Mouse (Mus musculus) forebrain, embryonic 16.5 days (tissue): ENCODE results near the gene Sun3. TPM values are rescaled to one million over a fixed set of nuclear protein-coding genes. Genes with fewer than 3 reads are reported as not detected.

Source experiments
- ATAC-seq: fragments of 200-750 bp; cut with Nextera tagmentation; 2 replicates; pipeline ENCODE4 v1.8.0; 2017; ENCODE audit warnings: mild to moderate bottlenecking, moderate library complexity
- H3K27ac ChIP-seq: fragments of 300-500 bp; sonication (generic); 2 replicates; pipeline ENCODE4 v1.5.1; 2014; ENCODE audit warnings: low read length, control low read depth
- H3K27me3 ChIP-seq: fragments of 300-500 bp; sonication (generic); replicated peaks from 2 replicates; pipeline ENCODE4 v1.6.1; 2014; ENCODE audit warnings: low read length; ENCODE audit not compliant: control insufficient read depth, insufficient read depth
- H3K36me3 ChIP-seq: fragments of 300-500 bp; sonication (generic); 2 replicates; pipeline ENCODE4 v1.6.1; 2014; ENCODE audit not compliant: control insufficient read depth, insufficient read depth
- H3K4me1 ChIP-seq: fragments of 300-500 bp; sonication (generic); replicated peaks from 2 replicates; pipeline ENCODE4 v1.6.1; 2014; ENCODE audit warnings: low read length; ENCODE audit not compliant: control insufficient read depth, insufficient read depth
- H3K4me2 ChIP-seq: fragments of 300-500 bp; sonication (generic); 2 replicates; pipeline ENCODE4 v1.6.1; 2014; ENCODE audit warnings: mild to moderate bottlenecking, low read length, control low read depth
- H3K4me3 ChIP-seq: fragments of 300-500 bp; sonication (generic); replicated peaks from 2 replicates; pipeline ENCODE4 v1.5.1; 2014; ENCODE audit warnings: mild to moderate bottlenecking, low read length, control low read depth
- H3K9ac ChIP-seq: fragments of 300-500 bp; sonication (generic); replicated peaks from 2 replicates; pipeline ENCODE4 v1.6.1; 2014; ENCODE audit warnings: low read depth, low read length, control low read depth
- H3K9me3 ChIP-seq: fragments of 300-500 bp; sonication (generic); 2 replicates; pipeline ENCODE4 v1.6.1; 2016; ENCODE audit warnings: low read length; ENCODE audit not compliant: control insufficient read depth
- WGBS: fragments of 180-500 bp; shearing (Covaris S2); extraction: QIAGEN DNeasy Blood & Tissue Kit; methylation state at CpG from one replicate; pipeline ENCODE4 v1.1.7; 2014; 5-methylcytosine and 5-hydroxymethylcytosine counted together
- polyA plus RNA-seq: library from polyadenylated mRNA; unstranded; fragments of >200 nt; fragmentation: Nextera tagmentation; extraction: Ambion mirVana; gene quantifications from 2 replicates; pipeline ENCODE4 v1.2.1, GENCODE M21; 2015

Gene Sun3
- polyA plus RNA-seq = 0.24 TPM in 1 of 2 replicates, not detected in the other

- H3K4me2 ChIP-seq = peak within 1 kb of the TSS; percentile 99
- peak; percentile 69 for ATAC-seq
- peaks cover 7% of the 10 kb centered on the region; the same call in 1 of the 2 replicates for H3K27me3 ChIP-seq
- WGBS = under 1% methylated on average over 18 of the region's 18 CpGs
- H3K4me1 ChIP-seq = peaks cover 10% of the 10 kb centered on the region
- H3K36me3 ChIP-seq = no peaks in the 10 kb centered on the region
- H3K4me3 ChIP-seq = peak within 1 kb of the TSS; percentile 58
- no peaks in the 10 kb centered on the region for H3K9me3 ChIP-seq
- peak within 1 kb of the TSS; percentile 36 for H3K9ac ChIP-seq
- no peak within 1 kb of the TSS for H3K27ac ChIP-seq
These were observed at the start of gene Sun3 for GRCm38 (mm10) chr11:9048703-9049060. Sun3 (minus strand) TSS chr11:9048991.

GRCm38 (mm10) chr11:9076444-9076843 lies 27.7 kb upstream of the Sun3 start:
- ATAC-seq = no peak
- WGBS = 95% methylated on average over 3 of the region's 3 CpGs

DNA sequence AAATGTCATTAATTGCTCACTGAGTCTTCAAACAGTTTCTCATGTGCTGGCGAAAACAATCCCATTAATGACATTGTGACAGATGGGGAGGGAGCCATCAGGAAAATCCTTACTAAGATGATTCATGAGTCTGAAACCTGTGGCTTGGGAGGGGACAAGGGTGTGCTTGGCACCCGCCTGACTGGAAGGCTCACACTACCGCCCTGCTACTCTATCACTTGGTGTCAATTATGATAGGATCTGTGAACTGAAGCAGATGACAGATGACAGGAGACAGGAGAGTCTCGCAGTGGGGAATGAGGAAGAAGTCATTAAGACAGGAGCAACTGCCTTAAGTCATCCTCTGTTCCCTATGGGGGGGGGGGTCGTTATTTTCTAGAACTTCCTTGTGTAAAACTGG lies 11.7 kb upstream of the Sun3 start:
- Histone ChIP-seq H3K27ac (no peak overlapping the region), H3K4me2 (no peak overlapping the region), H3K9ac (no peak overlapping the region), H3K27me3 (no peaks in the 10 kb centered on the region), H3K4me1 (no peaks in the 10 kb centered on the region), H3K36me3 (no peaks in the 10 kb centered on the region), H3K9me3 (no peaks in the 10 kb centered on the region), H3K4me3 (no peak overlapping the region)
- WGBS = 60% methylated on average over 5 of the region's 5 CpGs
- ATAC-seq = no peak

More at GRCm38 (mm10) chr11:9076444-9076843, 27.7 kb upstream of the Sun3 start:
- Histone ChIP-seq H3K27ac (no peak overlapping the region), H3K9ac (no peak overlapping the region), H3K27me3 (no peaks in the 10 kb centered on the region), H3K4me2 (no peak overlapping the region), H3K36me3 (no peaks in the 10 kb centered on the region), H3K9me3 (no peaks in the 10 kb centered on the region), H3K4me1 (no peaks in the 10 kb centered on the region), H3K4me3 (no peak overlapping the region)

GRCm38 (mm10) chr11:9060029-9060428 lies 11.2 kb upstream of the Sun3 start:
- Histone ChIP-seq H3K27me3 (no peaks in the 10 kb centered on the region), H3K36me3 (no peaks in the 10 kb centered on the region), H3K4me1 (no peaks in the 10 kb centered on the region), H3K9me3 (no peaks in the 10 kb centered on the region), H3K4me3 (no peak overlapping the region), H3K9ac (no peak overlapping the region), H3K27ac (no peak overlapping the region), H3K4me2 (no peak overlapping the region)
- ATAC-seq = no peak
- 75% methylated on average over 1 of the region's 1 CpGs for WGBS

GRCm38 (mm10) chr11:9057711-9058110 lies 8.9 kb upstream of the Sun3 start:
- Histone ChIP-seq H3K9ac (no peak overlapping the region), H3K4me1 (no peaks in the 10 kb centered on the region), H3K27me3 (no peaks in the 10 kb centered on the region), H3K36me3 (no peaks in the 10 kb centered on the region), H3K27ac (no peak overlapping the region), H3K4me3 (no peak overlapping the region), H3K4me2 (no peak overlapping the region), H3K9me3 (no peaks in the 10 kb centered on the region)
- 91% methylated on average over 4 of the region's 4 CpGs for WGBS
- ATAC-seq = no peak

DNA sequence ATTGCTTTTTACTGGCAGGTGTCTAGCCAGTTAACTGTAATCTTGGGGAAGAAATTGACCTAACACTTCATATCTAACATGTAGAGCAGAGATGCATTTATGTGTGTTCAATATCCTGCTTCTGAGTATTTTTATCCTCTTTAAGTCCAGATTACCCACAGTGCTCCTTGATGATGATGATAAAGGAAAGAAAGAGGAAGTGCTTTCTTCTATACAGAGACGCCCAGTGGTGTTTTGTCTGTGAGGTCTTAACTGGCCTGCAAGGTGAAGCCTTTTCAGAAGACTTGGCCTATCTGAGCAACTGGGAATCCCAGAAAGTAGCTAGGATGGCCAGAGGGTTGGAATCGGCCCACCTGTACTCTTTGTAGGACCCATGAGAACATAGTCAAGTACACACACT lies 8.1 kb upstream of the Sun3 start:
- H3K4me1 ChIP-seq = no peaks in the 10 kb centered on the region
- 84% methylated on average over 2 of the region's 2 CpGs for WGBS
- ATAC-seq = no peak
- H3K9ac ChIP-seq = no peak overlapping the region
- H3K27me3 ChIP-seq = no peaks in the 10 kb centered on the region
- no peak overlapping the region for H3K27ac ChIP-seq
- no peak overlapping the region for H3K4me2 ChIP-seq
- H3K9me3 ChIP-seq = no peaks in the 10 kb centered on the region
- H3K4me3 ChIP-seq = no peak overlapping the region
- no peaks in the 10 kb centered on the region for H3K36me3 ChIP-seq

GRCm38 (mm10) chr11:9051895-9052294 lies 3.1 kb upstream of the Sun3 start:
- no peak for ATAC-seq
- Histone ChIP-seq H3K4me3 (no peak overlapping the region), H3K27ac (no peak overlapping the region), H3K4me1 (peaks cover 10% of the 10 kb centered on the region), H3K36me3 (no peaks in the 10 kb centered on the region), H3K9ac (no peak overlapping the region), H3K9me3 (no peaks in the 10 kb centered on the region), H3K4me2 (no peak overlapping the region), H3K27me3 (peaks cover 7% of the 10 kb centered on the region; the same call in 1 of the 2 replicates)
- 66% methylated on average over 2 of the region's 2 CpGs for WGBS

DNA sequence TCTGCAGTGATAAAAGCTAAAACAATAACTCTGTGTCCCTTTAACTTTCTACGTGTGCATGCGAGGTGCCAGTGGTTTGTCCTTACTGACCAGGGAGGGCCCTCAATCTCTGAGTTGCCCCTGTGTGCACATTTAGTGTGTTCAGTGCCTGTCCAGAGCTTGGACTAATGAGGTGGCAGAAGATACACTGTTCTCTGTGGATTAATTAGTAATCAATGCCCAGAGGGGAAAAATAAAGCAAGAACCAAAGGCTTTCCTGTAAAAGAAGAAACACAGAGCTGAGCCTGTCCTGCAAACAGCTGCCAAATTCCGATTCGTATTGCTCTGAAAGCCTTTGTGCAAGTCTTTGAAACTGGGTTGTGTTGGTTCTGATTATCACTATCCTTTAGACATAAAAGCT lies 1.4 kb upstream of the Sun3 start:
- 72% methylated on average over 4 of the region's 4 CpGs for WGBS
- no peak for ATAC-seq

DNA sequence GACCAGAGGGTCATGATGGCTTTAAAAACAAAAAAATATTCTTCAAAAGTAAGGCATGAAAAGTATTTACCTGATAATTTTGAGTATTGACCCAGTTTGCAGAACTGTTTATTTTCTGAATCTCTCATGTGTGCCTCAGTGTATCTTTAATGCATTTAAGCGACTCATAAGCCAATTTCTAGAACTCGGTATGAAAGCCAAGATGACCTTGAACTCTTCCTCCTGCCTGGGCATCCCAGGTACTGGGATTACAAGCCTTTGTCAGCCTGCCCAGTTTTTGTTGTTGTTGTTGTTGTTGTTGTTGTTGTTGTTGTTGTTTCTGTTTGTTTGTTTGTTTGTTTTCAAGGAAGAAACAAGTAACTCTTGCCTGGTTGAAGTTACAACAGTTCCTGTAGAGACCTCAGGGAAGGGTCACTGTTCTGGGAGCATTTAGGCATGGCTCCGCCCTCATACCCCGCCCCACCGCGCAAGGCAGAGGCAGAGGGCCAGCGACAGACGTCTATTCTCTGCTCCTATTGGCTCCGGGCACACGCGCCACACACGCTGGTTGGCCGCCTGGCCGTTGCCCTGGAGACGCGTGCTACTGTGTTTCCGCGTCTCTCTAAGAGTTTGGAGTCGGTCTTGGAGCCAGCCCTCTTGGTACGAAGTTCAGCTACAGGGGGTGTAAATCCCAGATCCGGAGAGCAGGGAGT lies 634 bp downstream of the Sun3 start, which contains the start of gene Gm11992:
TSS of gene Gm11992 (plus strand) at position 584 of the 692 bp plus-strand sequence.
- Histone ChIP-seq H3K27ac (no peak within 1 kb of the TSS), H3K4me1 (peaks cover 10% of the 10 kb centered on the region), H3K27me3 (peaks cover 7% of the 10 kb centered on the region; the same call in 1 of the 2 replicates), H3K9me3 (no peaks in the 10 kb centered on the region), H3K4me3 (peak within 1 kb of the TSS; percentile 58), H3K36me3 (no peaks in the 10 kb centered on the region), H3K4me2 (peak within 1 kb of the TSS; percentile 99), H3K9ac (peak within 1 kb of the TSS; percentile 36)
- peak; percentile 100 for ATAC-seq
- 4% methylated on average over 21 of the region's 21 CpGs for WGBS

More for the DNA sequence above, 1.4 kb upstream of the Sun3 start:
- Histone ChIP-seq H3K9ac (no peak overlapping the region), H3K4me1 (peaks cover 10% of the 10 kb centered on the region), H3K27ac (no peak overlapping the region), H3K4me3 (no peak overlapping the region), H3K9me3 (no peaks in the 10 kb centered on the region), H3K36me3 (no peaks in the 10 kb centered on the region), H3K27me3 (peaks cover 7% of the 10 kb centered on the region; the same call in 1 of the 2 replicates), H3K4me2 (no peak overlapping the region)
